Mouse (Mus musculus) hindbrain, embryonic 14.5 days (tissue): ENCODE data around the gene Bcdin3d. TPM values are rescaled to one million over a fixed set of nuclear protein-coding genes. Genes with fewer than 3 reads are reported as not detected.

Source experiments
- ATAC-seq: fragments of 200-750 bp; cut with Nextera tagmentation; 2 replicates; pipeline ENCODE4 v1.8.0; 2017; ENCODE audit warnings: moderate number of reproducible peaks, mild to moderate bottlenecking, moderate TSS enrichment, moderate library complexity; ENCODE audit not compliant: low FRiP score
- DNase-seq: peaks from one replicate; pipeline ENCODE4 v3.0.0-alpha.2; 2015; ENCODE audit warnings: low spot score
- H3K27ac ChIP-seq: fragments of 300-500 bp; sonication (generic); 2 replicates; pipeline ENCODE4 v1.5.1; 2014; ENCODE audit warnings: mild to moderate bottlenecking, moderate library complexity
- H3K27me3 ChIP-seq: fragments of 300-500 bp; sonication (generic); 2 replicates; pipeline ENCODE4 v1.6.1; 2014; ENCODE audit warnings: mild to moderate bottlenecking, low read length, mixed read lengths; ENCODE audit not compliant: control insufficient read depth, insufficient read depth
- H3K36me3 ChIP-seq: fragments of 300-500 bp; sonication (generic); replicated peaks from 2 replicates; pipeline ENCODE4 v1.6.1; 2014; ENCODE audit not compliant: control insufficient read depth, insufficient read depth
- H3K4me1 ChIP-seq: fragments of 300-500 bp; sonication (generic); replicated peaks from 2 replicates; pipeline ENCODE4 v1.6.1; 2014; ENCODE audit warnings: antibody characterized with exemption, low read length, mixed read lengths; ENCODE audit not compliant: control insufficient read depth, insufficient read depth
- H3K4me2 ChIP-seq: fragments of 300-500 bp; sonication (generic); replicated peaks from 2 replicates; pipeline ENCODE4 v1.6.1; 2014; ENCODE audit warnings: mild to moderate bottlenecking, moderate library complexity
- H3K4me3 ChIP-seq: fragments of 300-500 bp; sonication (generic); replicated peaks from 2 replicates; pipeline ENCODE4 v1.5.1; 2014; ENCODE audit warnings: mild to moderate bottlenecking, low read length
- H3K9ac ChIP-seq: fragments of 300-500 bp; sonication (generic); 2 replicates; pipeline ENCODE4 v1.6.1; 2014
- H3K9me3 ChIP-seq: fragments of 300-500 bp; sonication (generic); 2 replicates; pipeline ENCODE4 v1.6.1; 2016; ENCODE audit warnings: low read length; ENCODE audit not compliant: control insufficient read depth
- WGBS: fragments of 180-500 bp; shearing (Covaris S2); extraction: QIAGEN DNeasy Blood & Tissue Kit; methylation state at CpG from one replicate; pipeline ENCODE4 v1.1.7; 2014; 5-methylcytosine and 5-hydroxymethylcytosine counted together
- polyA plus RNA-seq: library from polyadenylated mRNA; unstranded; fragments of >200 nt; fragmentation: Nextera tagmentation; extraction: Ambion mirVana; gene quantifications from 2 replicates; pipeline ENCODE4 v1.2.1, GENCODE M21; 2014

The Bcdin3d gene
- polyA plus RNA-seq, 1 experiment from 2014 or later = 19.6 TPM

GRCm38 (mm10) chr15:99503256-99503655, 28.7 kb upstream of the Bcdin3d start:
- Histone ChIP-seq H3K4me2 (no peak overlapping the region), H3K9ac (no peak overlapping the region), H3K27me3 (no peaks in the 10 kb centered on the region), H3K4me1 (peaks cover 13% of the 10 kb centered on the region; the same call in 1 of the 2 replicates), H3K9me3 (no peaks in the 10 kb centered on the region), H3K4me3 (no peak overlapping the region), H3K36me3 (no peaks in the 10 kb centered on the region), H3K27ac (no peak overlapping the region)
- ATAC-seq (no peak), DNase-seq (no peak)
- 77% methylated on average over 5 of the region's 5 CpGs for WGBS

DNA sequence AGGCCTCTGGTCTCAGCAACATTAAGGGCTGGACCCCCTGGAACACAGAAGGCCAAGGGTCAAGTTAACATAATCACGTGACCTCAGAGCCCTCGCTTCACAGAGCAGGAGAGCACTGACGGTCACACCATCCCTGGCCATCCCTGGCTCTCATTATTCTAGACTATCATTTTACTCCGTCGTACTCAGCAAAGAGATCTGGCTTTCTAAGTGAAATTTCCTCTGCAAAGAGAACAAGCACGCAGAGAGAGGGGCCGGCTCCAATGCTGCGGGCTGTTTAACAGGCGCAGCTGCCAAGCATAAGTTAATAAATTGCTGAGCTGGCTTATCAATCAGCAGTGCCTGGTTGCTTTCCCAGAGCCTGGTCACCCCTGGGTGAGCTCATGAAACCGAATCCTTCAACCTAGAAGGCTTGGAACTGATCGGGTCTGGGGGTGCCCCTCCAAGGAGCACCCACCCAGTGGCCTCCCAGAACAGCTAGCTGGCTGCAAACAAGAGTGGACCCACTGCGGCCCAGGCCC, 27.8 kb upstream of the Bcdin3d start:
- H3K4me3 ChIP-seq = no peak overlapping the region

GRCm38 (mm10) chr15:99501292-99502260, 27.0 kb upstream of the Bcdin3d start:
- Histone ChIP-seq H3K36me3 (no peaks in the 10 kb centered on the region), H3K4me2 (no peak overlapping the region), H3K27ac (peak overlapping the region; percentile 60), H3K4me1 (peaks cover 19% of the 10 kb centered on the region; the same call in 1 of the 2 replicates), H3K9me3 (no peaks in the 10 kb centered on the region), H3K9ac (peak overlapping the region; percentile 3; the same call in 1 of the 2 replicates), H3K4me3 (no peak overlapping the region), H3K27me3 (no peaks in the 10 kb centered on the region)
- DNase-seq (peak; percentile 28), ATAC-seq (no peak)
- 41% methylated on average over 20 of the region's 20 CpGs for WGBS

More for the DNA sequence above, 27.8 kb upstream of the Bcdin3d start:
- H3K27ac ChIP-seq = peak overlapping the region; percentile 60
- H3K9me3 ChIP-seq = no peaks in the 10 kb centered on the region
- H3K4me2 ChIP-seq = no peak overlapping the region
- WGBS = 26% methylated on average over 12 of the region's 12 CpGs
- 0 out of 2 replicates have a peak overlapping the region, but pooled peaks have one; percentile 3 for H3K9ac ChIP-seq
- H3K36me3 ChIP-seq = no peaks in the 10 kb centered on the region
- H3K27me3 ChIP-seq = no peaks in the 10 kb centered on the region
- DNase-seq (peak; percentile 50), ATAC-seq (peak; percentile 31; the same call in 1 of the 2 replicates)
- peaks cover 17% of the 10 kb centered on the region; the same call in 1 of the 2 replicates for H3K4me1 ChIP-seq

GRCm38 (mm10) chr15:99500320-99500719, 25.8 kb upstream of the Bcdin3d start:
- Histone ChIP-seq H3K4me2 (no peak overlapping the region), H3K36me3 (no peaks in the 10 kb centered on the region), H3K9ac (no peak overlapping the region), H3K9me3 (no peaks in the 10 kb centered on the region), H3K27me3 (no peaks in the 10 kb centered on the region), H3K4me3 (no peak overlapping the region), H3K27ac (no peak overlapping the region), H3K4me1 (peaks cover 19% of the 10 kb centered on the region; the same call in 1 of the 2 replicates)
- no peak for DNase-seq
- ATAC-seq = no peak
- WGBS = 73% methylated on average over 5 of the region's 5 CpGs

- WGBS = 58% methylated on average over 6 of the region's 6 CpGs
- no peaks in the 10 kb centered on the region for H3K36me3 ChIP-seq
- no peak overlapping the region for H3K4me2 ChIP-seq
- no peak overlapping the region for H3K9ac ChIP-seq
- DNase-seq = no peak
- H3K9me3 ChIP-seq = no peaks in the 10 kb centered on the region
- no peak overlapping the region for H3K4me3 ChIP-seq
- H3K27ac ChIP-seq = no peak overlapping the region
- H3K4me1 ChIP-seq = peaks cover 19% of the 10 kb centered on the region; the same call in 1 of the 2 replicates
- ATAC-seq = no peak
- H3K27me3 ChIP-seq = no peaks in the 10 kb centered on the region
Measured at GRCm38 (mm10) chr15:99499726-99500125, 25.2 kb upstream of the Bcdin3d start.

GRCm38 (mm10) chr15:99498781-99499180, 24.3 kb upstream of the Bcdin3d start:
- Histone ChIP-seq H3K27ac (no peak overlapping the region), H3K4me2 (no peak overlapping the region), H3K27me3 (no peaks in the 10 kb centered on the region), H3K36me3 (no peaks in the 10 kb centered on the region), H3K9me3 (no peaks in the 10 kb centered on the region), H3K4me1 (peaks cover 19% of the 10 kb centered on the region; the same call in 1 of the 2 replicates), H3K9ac (no peak overlapping the region), H3K4me3 (no peak overlapping the region)
- 66% methylated on average over 4 of the region's 4 CpGs for WGBS
- ATAC-seq = no peak
- no peak for DNase-seq

GRCm38 (mm10) chr15:99498356-99498755, 23.8 kb upstream of the Bcdin3d start:
- no peak overlapping the region for H3K4me2 ChIP-seq
- H3K4me3 ChIP-seq = no peak overlapping the region
- DNase-seq = no peak
- 83% methylated on average over 4 of the region's 4 CpGs for WGBS
- H3K27me3 ChIP-seq = no peaks in the 10 kb centered on the region
- H3K9ac ChIP-seq = no peak overlapping the region
- peaks cover 19% of the 10 kb centered on the region; the same call in 1 of the 2 replicates for H3K4me1 ChIP-seq
- H3K9me3 ChIP-seq = no peaks in the 10 kb centered on the region
- ATAC-seq = no peak
- H3K36me3 ChIP-seq = no peaks in the 10 kb centered on the region
- no peak overlapping the region for H3K27ac ChIP-seq

- peaks cover 16% of the 10 kb centered on the region; the same call in 1 of the 2 replicates for H3K4me1 ChIP-seq
- no peaks in the 10 kb centered on the region for H3K27me3 ChIP-seq
- ATAC-seq (no peak), DNase-seq (peak; percentile 50)
- H3K4me3 ChIP-seq = no peak overlapping the region
- H3K36me3 ChIP-seq = no peaks in the 10 kb centered on the region
- no peak overlapping the region for H3K27ac ChIP-seq
- H3K4me2 ChIP-seq = no peak overlapping the region
- no peak overlapping the region for H3K9ac ChIP-seq
- 52% methylated on average over 12 of the region's 12 CpGs for WGBS
- no peaks in the 10 kb centered on the region for H3K9me3 ChIP-seq
Measured at GRCm38 (mm10) chr15:99497527-99498242, 23.2 kb upstream of the Bcdin3d start.

- H3K9me3 ChIP-seq = no peaks in the 10 kb centered on the region
- H3K4me2 ChIP-seq = no peak overlapping the region
- DNase-seq = peak; percentile 87
- no peaks in the 10 kb centered on the region for H3K36me3 ChIP-seq
- H3K4me3 ChIP-seq = no peak overlapping the region
- WGBS = 7% methylated on average over 4 of the region's 4 CpGs
- no peak overlapping the region for H3K9ac ChIP-seq
- peaks cover 10% of the 10 kb centered on the region; the same call in 1 of the 2 replicates for H3K4me1 ChIP-seq
- H3K27ac ChIP-seq = no peak overlapping the region
- H3K27me3 ChIP-seq = no peaks in the 10 kb centered on the region
- peak; percentile 72; the same call in 1 of the 2 replicates for ATAC-seq
Measured at GRCm38 (mm10) chr15:99497061-99497460, 22.5 kb upstream of the Bcdin3d start.
